Mouse (Mus musculus): Measurements from ENCODE around the gene Carm1.

DNA sequence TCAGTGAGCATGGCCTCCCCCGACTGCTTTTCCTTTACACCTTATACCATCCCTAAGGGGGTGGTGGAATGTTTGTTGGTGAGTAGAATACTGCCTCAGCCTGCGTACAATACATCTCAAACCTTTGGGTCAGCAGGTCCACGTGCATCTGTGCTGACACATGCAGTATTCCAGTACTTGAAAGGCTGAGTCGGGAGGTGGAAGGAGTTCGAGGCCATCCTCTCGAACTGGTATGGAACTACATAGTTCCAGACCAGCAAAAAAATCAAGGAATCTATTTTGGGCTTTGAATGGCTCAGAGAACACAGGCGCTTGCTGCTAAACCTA, 36.0 kb upstream of the Carm1 start:
- TF ChIP-seq CTCF (IDR thresholded peaks at IDR 0.05; ENCODE audit: low read depth, low read length) (no peak), POLR2A (IDR thresholded peaks at IDR 0.05; ENCODE audit: borderline replicate concordance, low read depth, low read length) (no peak)

All from bone marrow macrophage, adult 2 months (primary cell).